Mouse (Mus musculus) spleen, adult 12 weeks (tissue): ENCODE measurements around the gene Gm20920.
"Not testable (repeated sequence)": the region's sequence is repeated elsewhere in the genome, so short reads cannot be mapped to it uniquely, and the experiment has no call there.

Experiments used
- DNase-seq: peaks from one replicate; pipeline ENCODE4 v3.0.0; 2022; ENCODE audit warnings: low spot score

The Gm20920 gene

DNA sequence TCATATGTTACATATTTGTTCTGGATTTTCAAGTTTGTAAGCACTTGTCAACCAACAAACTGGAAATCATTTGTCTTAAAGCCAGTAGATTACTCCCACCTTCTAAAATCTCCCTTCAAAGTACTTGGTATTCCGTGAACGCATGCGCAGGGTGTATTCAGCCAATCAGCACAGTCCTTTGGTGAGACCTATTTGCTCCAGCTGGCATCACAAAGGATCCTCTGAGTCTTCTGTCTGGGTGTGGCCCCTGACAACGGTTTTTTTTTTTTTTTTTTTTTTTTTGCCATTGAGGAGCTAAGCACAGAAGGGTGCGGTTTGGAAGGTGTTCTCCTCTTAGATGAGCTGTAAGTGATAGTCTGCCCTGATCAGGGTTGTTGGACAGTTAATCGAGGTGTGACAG is at the start of gene Gm20920:
Gene Gm20920 (plus strand): TSS at position 301 of the 400 bp plus-strand sequence.
- DNase-seq: not testable (repeated sequence)
